Mouse (Mus musculus) ES-E14 (cell line): ENCODE measurements at regions not wholly inside any gene's neighbourhood (a gene's known extent, or its start where the extent isn't known, plus 50 kb on each side); places are given as distances from the start of the nearest gene placed in this dataset.

Source experiments
- CHD2 ChIP-seq: IDR thresholded peaks from 2 replicates; pipeline ENCODE4 v1.6.1; 2014; ENCODE audit warnings: mild to moderate bottlenecking, low read depth, low read length, inconsistent platforms
- HCFC1 ChIP-seq: IDR thresholded peaks from 2 replicates; pipeline ENCODE4 v1.6.1; 2012; ENCODE audit warnings: low read length, inconsistent platforms, borderline replicate concordance; ENCODE audit not compliant: insufficient read depth
- MAFK ChIP-seq: IDR thresholded peaks from 2 replicates; pipeline ENCODE4 v1.6.1; 2014; ENCODE audit warnings: mild to moderate bottlenecking, low read depth, low read length, inconsistent platforms; ENCODE audit not compliant: insufficient read depth
- ZC3H11A ChIP-seq: IDR thresholded peaks from 2 replicates; pipeline ENCODE4 v1.6.1; 2012; ENCODE audit warnings: low read depth, mild to moderate bottlenecking, inconsistent platforms, low read length, borderline replicate concordance
- ZNF384 ChIP-seq: IDR thresholded peaks from 2 replicates; pipeline ENCODE4 v1.6.1; 2012; ENCODE audit warnings: low read depth, low read length, inconsistent platforms

- TF ChIP-seq CHD2 (no peak), MAFK (no peak), ZC3H11A (no peak), ZNF384 (no peak), HCFC1 (no peak)
These were observed 61.1 kb downstream of the Tmem270 start for GRCm38 (mm10) chr5:134845416-134845815.
